Mouse (Mus musculus): ENCODE results near the gene Amph. TPM values are rescaled to one million over a fixed set of nuclear protein-coding genes. Genes with fewer than 3 reads are reported as not detected.

Gene Amph
- total and polyA plus RNA-seq, 3 experiments = 0.94 to 1.3 (median 1.1) TPM

DNA sequence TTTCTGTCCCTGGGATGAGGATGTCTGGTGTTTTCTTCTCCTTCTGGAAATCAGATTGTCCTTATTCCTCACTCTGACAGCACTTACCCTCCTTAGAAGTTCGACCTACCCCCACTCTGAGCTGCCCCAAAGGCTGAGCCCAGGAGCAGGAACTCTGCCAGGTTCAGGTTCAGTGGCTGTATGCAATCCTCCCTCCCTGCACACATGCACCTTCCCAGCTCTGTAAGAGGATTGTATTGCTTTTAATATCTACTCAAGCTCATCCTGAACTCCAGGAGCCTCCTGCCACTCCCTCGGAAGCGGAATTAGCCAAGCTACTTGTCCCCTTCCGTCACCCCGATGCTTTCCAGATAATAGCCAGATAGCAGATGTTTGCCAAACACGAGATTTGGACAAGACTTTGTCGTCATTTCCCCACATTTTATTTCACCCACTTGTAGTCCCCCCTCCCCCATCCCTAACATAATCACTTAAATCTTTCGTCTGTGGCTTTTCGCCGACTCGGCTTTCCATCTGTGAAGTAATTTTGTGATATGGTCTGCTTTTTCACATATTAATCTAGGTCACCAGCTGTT, 1.7 kb downstream of the Amph start:
- no peak for TF ChIP-seq CTCF (IDR thresholded peaks at IDR 0.05)
- no peak for TF ChIP-seq POLR2A (IDR thresholded peaks at IDR 0.05; ENCODE audit: insufficient read depth, low read depth, low read length)
- no peak for TF ChIP-seq EP300 (IDR thresholded peaks at IDR 0.05; ENCODE audit: insufficient read depth, low read depth, low read length)
- Histone ChIP-seq H3K27ac (no peak overlapping the region), H3K27me3 (ENCODE audit: control insufficient read depth, insufficient read depth, low read length) (peaks cover 2% of the 10 kb centered on the region; the same call in 1 of the 2 replicates), H3K79me2 (replicated peaks; ENCODE audit: control insufficient read depth, insufficient read depth, low read length) (no peaks in the 10 kb centered on the region), H3K36me3 (ENCODE audit: control insufficient read depth, insufficient read depth, low read length) (no peaks in the 10 kb centered on the region), H3K9ac (ENCODE audit: low read depth, low read length) (no peak overlapping the region), H3K4me1 (ENCODE audit: control insufficient read depth, insufficient read depth, low read length) (no peaks in the 10 kb centered on the region), H3K4me3 (no peak overlapping the region)
- 50% methylated on average over 11 of the region's 11 CpGs for WGBS
- intact Hi-C loops (cut with DNase I) = loop anchor here (10.0 kb wide), 1 partner anchor 155 kb away; no protein-coding TSS in a partner anchor
- DNase-seq = no peak

GRCm38 (mm10) chr13:18953575-18953974, 5.6 kb downstream of the Amph start:
- Histone ChIP-seq H3K36me3 (ENCODE audit: control insufficient read depth, insufficient read depth, low read length) (no peaks in the 10 kb centered on the region), H3K79me2 (replicated peaks; ENCODE audit: control insufficient read depth, insufficient read depth, low read length) (no peaks in the 10 kb centered on the region), H3K27ac (no peak overlapping the region), H3K27me3 (ENCODE audit: control insufficient read depth, insufficient read depth, low read length) (peaks cover 2% of the 10 kb centered on the region; the same call in 1 of the 2 replicates), H3K4me1 (ENCODE audit: control insufficient read depth, insufficient read depth, low read length) (no peaks in the 10 kb centered on the region), H3K9ac (ENCODE audit: low read depth, low read length) (no peak overlapping the region), H3K4me3 (no peak overlapping the region)
- WGBS = 74% methylated on average over 4 of the region's 4 CpGs
- DNase-seq = no peak
- TF ChIP-seq EP300 (IDR thresholded peaks at IDR 0.05; ENCODE audit: insufficient read depth, low read depth, low read length) (no peak), POLR2A (IDR thresholded peaks at IDR 0.05; ENCODE audit: insufficient read depth, low read depth, low read length) (no peak), CTCF (IDR thresholded peaks at IDR 0.05) (no peak)
- intact Hi-C loops (cut with DNase I) = no loop called here

DNA sequence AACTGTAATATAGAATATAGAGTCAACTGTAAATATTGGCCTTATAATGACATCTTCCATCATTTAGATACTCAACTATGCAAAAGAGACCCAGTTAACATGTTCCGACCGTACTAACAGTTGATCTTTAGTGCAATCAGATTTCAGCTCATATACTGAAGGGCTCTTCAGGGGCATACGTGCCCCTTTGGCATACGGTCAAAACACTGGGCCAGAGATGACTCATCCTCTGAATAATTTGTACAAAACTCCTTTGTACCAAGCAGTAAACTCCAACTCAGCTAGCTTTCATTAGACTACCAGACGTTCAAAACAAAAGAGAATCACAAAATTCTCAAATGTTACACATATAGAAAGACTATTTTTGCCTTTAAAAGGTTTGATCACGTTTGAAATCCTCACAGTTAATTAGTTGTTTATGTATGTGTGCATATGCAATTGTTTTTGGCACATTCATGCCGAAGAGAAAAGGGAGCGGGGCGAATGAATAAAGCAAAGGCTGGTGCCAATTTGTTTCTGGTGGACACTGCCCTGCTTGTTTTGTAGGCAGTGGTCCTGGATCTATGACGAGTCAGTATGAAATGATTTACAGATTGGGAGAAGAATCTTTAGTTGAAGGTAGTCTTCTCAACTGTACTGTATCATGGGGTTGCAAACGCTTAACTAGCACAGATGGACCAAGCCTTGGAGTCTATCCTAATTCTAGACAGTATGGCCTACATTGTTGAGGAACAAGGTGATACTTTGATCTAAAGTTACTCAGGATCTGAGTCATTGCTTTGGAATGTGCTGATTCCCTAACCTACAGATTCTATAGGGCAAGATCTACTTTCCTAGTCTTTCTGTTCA, 8.3 kb downstream of the Amph start:
- intact Hi-C loops (cut with DNase I) = no loop called here
- Histone ChIP-seq H3K36me3 (ENCODE audit: control insufficient read depth, insufficient read depth, low read length) (no peaks in the 10 kb centered on the region), H3K9ac (ENCODE audit: low read depth, low read length) (no peak overlapping the region), H3K27ac (no peak overlapping the region), H3K27me3 (ENCODE audit: control insufficient read depth, insufficient read depth, low read length) (no peaks in the 10 kb centered on the region), H3K4me3 (no peak overlapping the region), H3K4me1 (ENCODE audit: control insufficient read depth, insufficient read depth, low read length) (no peaks in the 10 kb centered on the region), H3K79me2 (replicated peaks; ENCODE audit: control insufficient read depth, insufficient read depth, low read length) (no peaks in the 10 kb centered on the region)
- no peak for TF ChIP-seq CTCF (IDR thresholded peaks at IDR 0.05)
- no peak for TF ChIP-seq POLR2A (IDR thresholded peaks at IDR 0.05; ENCODE audit: insufficient read depth, low read depth, low read length)
- TF ChIP-seq EP300 (IDR thresholded peaks at IDR 0.05; ENCODE audit: insufficient read depth, low read depth, low read length) = no peak
- 81% methylated on average over 11 of the region's 11 CpGs for WGBS
- no peak for DNase-seq

DNA sequence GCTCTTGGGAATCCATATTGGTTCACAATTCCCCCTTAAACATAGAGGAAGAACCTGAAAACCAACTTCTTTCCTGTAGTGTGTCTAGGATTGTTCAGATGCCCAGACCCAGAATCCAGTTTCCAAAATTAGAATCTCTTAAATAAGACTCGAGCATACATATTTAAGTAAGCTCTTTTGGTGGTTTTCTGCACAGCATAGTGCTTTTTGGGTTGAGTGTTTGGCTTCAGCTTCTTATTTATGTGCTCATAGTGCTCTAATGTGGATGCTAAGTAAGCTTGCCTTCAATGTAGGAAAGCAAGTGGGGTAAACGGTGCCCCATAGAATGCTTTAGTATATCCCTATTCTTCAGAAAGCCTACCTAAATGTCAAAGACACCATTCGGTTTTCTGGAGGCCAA, 9.0 kb downstream of the Amph start:
- Histone ChIP-seq H3K4me3 (no peak overlapping the region), H3K27ac (no peak overlapping the region), H3K9ac (ENCODE audit: low read depth, low read length) (no peak overlapping the region), H3K36me3 (ENCODE audit: control insufficient read depth, insufficient read depth, low read length) (no peaks in the 10 kb centered on the region), H3K4me1 (ENCODE audit: control insufficient read depth, insufficient read depth, low read length) (no peaks in the 10 kb centered on the region), H3K79me2 (replicated peaks; ENCODE audit: control insufficient read depth, insufficient read depth, low read length) (no peaks in the 10 kb centered on the region), H3K27me3 (ENCODE audit: control insufficient read depth, insufficient read depth, low read length) (no peaks in the 10 kb centered on the region)
- 78% methylated on average over 3 of the region's 3 CpGs for WGBS
- intact Hi-C loops (cut with DNase I) = no loop called here
- DNase-seq = no peak
- TF ChIP-seq POLR2A (IDR thresholded peaks at IDR 0.05; ENCODE audit: insufficient read depth, low read depth, low read length) = no peak
- TF ChIP-seq CTCF (IDR thresholded peaks at IDR 0.05) = no peak
- no peak for TF ChIP-seq EP300 (IDR thresholded peaks at IDR 0.05; ENCODE audit: insufficient read depth, low read depth, low read length)

- Histone ChIP-seq H3K9ac (ENCODE audit: low read depth, low read length) (no peak overlapping the region), H3K27me3 (ENCODE audit: control insufficient read depth, insufficient read depth, low read length) (no peaks in the 10 kb centered on the region), H3K79me2 (replicated peaks; ENCODE audit: control insufficient read depth, insufficient read depth, low read length) (no peaks in the 10 kb centered on the region), H3K4me3 (no peak overlapping the region), H3K36me3 (ENCODE audit: control insufficient read depth, insufficient read depth, low read length) (no peaks in the 10 kb centered on the region), H3K27ac (no peak overlapping the region), H3K4me1 (ENCODE audit: control insufficient read depth, insufficient read depth, low read length) (no peaks in the 10 kb centered on the region)
- no peak for DNase-seq
- intact Hi-C loops (cut with DNase I) = no loop called here
- no peak for TF ChIP-seq POLR2A (IDR thresholded peaks at IDR 0.05; ENCODE audit: insufficient read depth, low read depth, low read length)
- no peak for TF ChIP-seq CTCF (IDR thresholded peaks at IDR 0.05)
- TF ChIP-seq EP300 (IDR thresholded peaks at IDR 0.05; ENCODE audit: insufficient read depth, low read depth, low read length) = no peak
- 70% methylated on average over 3 of the region's 3 CpGs for WGBS
Observed at GRCm38 (mm10) chr13:18972571-18972970, 24.6 kb downstream of the Amph start.

GRCm38 (mm10) chr13:18974351-18974750, 26.3 kb downstream of the Amph start:
- H3K4me3 ChIP-seq = no peak overlapping the region
- intact Hi-C loops (cut with DNase I) = no loop called here
- 86% methylated on average over 5 of the region's 5 CpGs for WGBS

More at GRCm38 (mm10) chr13:18974351-18974750, 26.3 kb downstream of the Amph start:
- no peak for DNase-seq
- no peaks in the 10 kb centered on the region for H3K4me1 ChIP-seq (ENCODE audit: control insufficient read depth, insufficient read depth, low read length)
- no peak overlapping the region for H3K9ac ChIP-seq (ENCODE audit: low read depth, low read length)
- H3K27ac ChIP-seq = no peak overlapping the region
- no peaks in the 10 kb centered on the region for H3K27me3 ChIP-seq (ENCODE audit: control insufficient read depth, insufficient read depth, low read length)
- H3K36me3 ChIP-seq (ENCODE audit: control insufficient read depth, insufficient read depth, low read length) = no peaks in the 10 kb centered on the region
- TF ChIP-seq CTCF (IDR thresholded peaks at IDR 0.05) (no peak), POLR2A (IDR thresholded peaks at IDR 0.05; ENCODE audit: insufficient read depth, low read depth, low read length) (no peak), EP300 (IDR thresholded peaks at IDR 0.05; ENCODE audit: insufficient read depth, low read depth, low read length) (no peak)
- no peaks in the 10 kb centered on the region for H3K79me2 ChIP-seq (replicated peaks; ENCODE audit: control insufficient read depth, insufficient read depth, low read length)
